Mouse (Mus musculus): Measurements from ENCODE around the gene Acvrl1. TPM values are rescaled to one million over a fixed set of nuclear protein-coding genes. Genes with fewer than 3 reads are reported as not detected.

The Acvrl1 gene
- polyA plus RNA-seq, 1 experiment: 7.9 TPM

GRCm38 (mm10) chr15:101174294-101175130 lies 46.2 kb downstream of the Acvrl1 start:
- Histone ChIP-seq H3K27me3 (replicated peaks) (no peaks in the 10 kb centered on the region), H3K36me3 (replicated peaks; ENCODE audit: low read length) (peaks cover 12% of the 10 kb centered on the region), H3K4me3 (replicated peaks) (peak overlapping the region; percentile 95), H3K4me1 (peaks cover 92% of the 10 kb centered on the region), H3K9me3 (no peaks in the 10 kb centered on the region)
- TF ChIP-seq GATA1 (IDR thresholded peaks at IDR 0.05; ENCODE audit: borderline replicate concordance, low read length) (no peak), FLI1 (IDR thresholded peaks at IDR 0.05; ENCODE audit: low read length) (no peak)

GRCm38 (mm10) chr15:101175131-101175460 lies 46.8 kb downstream of the Acvrl1 start:
- Histone ChIP-seq H3K4me3 (replicated peaks) (peak overlapping the region; percentile 95), H3K9me3 (no peaks in the 10 kb centered on the region), H3K4me1 (peaks cover 92% of the 10 kb centered on the region), H3K36me3 (replicated peaks; ENCODE audit: low read length) (peaks cover 13% of the 10 kb centered on the region), H3K27me3 (replicated peaks) (no peaks in the 10 kb centered on the region)
- TF ChIP-seq FLI1 (IDR thresholded peaks at IDR 0.05; ENCODE audit: low read length): no peak

GRCm38 (mm10) chr15:101175613-101176283 lies 47.4 kb downstream of the Acvrl1 start:
- H3K4me3 ChIP-seq (replicated peaks): peak overlapping the region; percentile 95
- peaks cover 92% of the 10 kb centered on the region for H3K4me1 ChIP-seq
- no peaks in the 10 kb centered on the region for H3K27me3 ChIP-seq (replicated peaks)
- no peaks in the 10 kb centered on the region for H3K9me3 ChIP-seq
- TF ChIP-seq GATA1 (IDR thresholded peaks at IDR 0.05; ENCODE audit: borderline replicate concordance, low read length): no peak
- no peak for TF ChIP-seq FLI1 (IDR thresholded peaks at IDR 0.05; ENCODE audit: low read length)
- peaks cover 20% of the 10 kb centered on the region for H3K36me3 ChIP-seq (replicated peaks; ENCODE audit: low read length)

- TF ChIP-seq FLI1 (IDR thresholded peaks at IDR 0.05; ENCODE audit: low read length): no peak
- no peak for TF ChIP-seq GATA1 (IDR thresholded peaks at IDR 0.05; ENCODE audit: borderline replicate concordance, low read length)
- peak overlapping the region; percentile 24 for H3K4me3 ChIP-seq (replicated peaks)
These were observed 48.0 kb downstream of the Acvrl1 start for GRCm38 (mm10) chr15:101176284-101176680.

GRCm38 (mm10) chr15:101176795-101177691 lies 48.7 kb downstream of the Acvrl1 start:
- TF ChIP-seq GATA1 (IDR thresholded peaks at IDR 0.05; ENCODE audit: borderline replicate concordance, low read length): no peak
- no peak for TF ChIP-seq FLI1 (IDR thresholded peaks at IDR 0.05; ENCODE audit: low read length)
- H3K36me3 ChIP-seq (replicated peaks; ENCODE audit: low read length): peaks cover 28% of the 10 kb centered on the region
- no peaks in the 10 kb centered on the region for H3K27me3 ChIP-seq (replicated peaks)
- no peaks in the 10 kb centered on the region for H3K9me3 ChIP-seq
- H3K4me1 ChIP-seq: peaks cover 90% of the 10 kb centered on the region
- peak overlapping the region; percentile 14 for H3K4me3 ChIP-seq (replicated peaks)

More at GRCm38 (mm10) chr15:101176284-101176680, 48.0 kb downstream of the Acvrl1 start:
- Histone ChIP-seq H3K9me3 (no peaks in the 10 kb centered on the region), H3K4me1 (peaks cover 93% of the 10 kb centered on the region), H3K36me3 (replicated peaks; ENCODE audit: low read length) (peaks cover 23% of the 10 kb centered on the region), H3K27me3 (replicated peaks) (no peaks in the 10 kb centered on the region)

GRCm38 (mm10) chr15:101180363-101181105 lies 52.2 kb downstream of the Acvrl1 start:
- Histone ChIP-seq H3K9me3 (no peaks in the 10 kb centered on the region), H3K4me1 (peaks cover 84% of the 10 kb centered on the region), H3K36me3 (replicated peaks; ENCODE audit: low read length) (peaks cover 60% of the 10 kb centered on the region), H3K4me3 (replicated peaks) (peak overlapping the region; percentile 23), H3K27me3 (replicated peaks) (no peaks in the 10 kb centered on the region)
- TF ChIP-seq FLI1 (IDR thresholded peaks at IDR 0.05; ENCODE audit: low read length) (no peak), GATA1 (IDR thresholded peaks at IDR 0.05; ENCODE audit: borderline replicate concordance, low read length) (no peak)

GRCm38 (mm10) chr15:101181106-101181466 lies 52.8 kb downstream of the Acvrl1 start:
- H3K9me3 ChIP-seq: no peaks in the 10 kb centered on the region
- H3K4me3 ChIP-seq (replicated peaks): no peak overlapping the region
- peaks cover 80% of the 10 kb centered on the region for H3K4me1 ChIP-seq
- H3K36me3 ChIP-seq (replicated peaks; ENCODE audit: low read length): peaks cover 65% of the 10 kb centered on the region
- H3K27me3 ChIP-seq (replicated peaks): no peaks in the 10 kb centered on the region
- TF ChIP-seq FLI1 (IDR thresholded peaks at IDR 0.05; ENCODE audit: low read length) (no peak), GATA1 (IDR thresholded peaks at IDR 0.05; ENCODE audit: borderline replicate concordance, low read length) (no peak)

- Histone ChIP-seq H3K4me1 (peaks cover 80% of the 10 kb centered on the region), H3K4me3 (replicated peaks) (no peak overlapping the region), H3K9me3 (no peaks in the 10 kb centered on the region), H3K36me3 (replicated peaks; ENCODE audit: low read length) (peaks cover 68% of the 10 kb centered on the region), H3K27me3 (replicated peaks) (no peaks in the 10 kb centered on the region)
- TF ChIP-seq FLI1 (IDR thresholded peaks at IDR 0.05; ENCODE audit: low read length): no peak
- no peak for TF ChIP-seq GATA1 (IDR thresholded peaks at IDR 0.05; ENCODE audit: borderline replicate concordance, low read length)
These were observed 53.2 kb downstream of the Acvrl1 start for GRCm38 (mm10) chr15:101181500-101181899.

GRCm38 (mm10) chr15:101182676-101183075 lies 54.4 kb downstream of the Acvrl1 start:
- Histone ChIP-seq H3K4me3 (replicated peaks) (no peak overlapping the region), H3K9me3 (no peaks in the 10 kb centered on the region), H3K4me1 (peaks cover 80% of the 10 kb centered on the region), H3K36me3 (replicated peaks; ENCODE audit: low read length) (peaks cover 78% of the 10 kb centered on the region), H3K27me3 (replicated peaks) (no peaks in the 10 kb centered on the region)
- TF ChIP-seq GATA1 (IDR thresholded peaks at IDR 0.05; ENCODE audit: borderline replicate concordance, low read length): no peak
- no peak for TF ChIP-seq FLI1 (IDR thresholded peaks at IDR 0.05; ENCODE audit: low read length)

All from megakaryocyte, embryonic 14.5 days (primary cell).